Mouse (Mus musculus): ENCODE data around the gene Map6.
"Not testable (repeated sequence)": the region's sequence is repeated elsewhere in the genome, so short reads cannot be mapped to it uniquely, and the experiment has no call there.

The Map6 gene

DNA sequence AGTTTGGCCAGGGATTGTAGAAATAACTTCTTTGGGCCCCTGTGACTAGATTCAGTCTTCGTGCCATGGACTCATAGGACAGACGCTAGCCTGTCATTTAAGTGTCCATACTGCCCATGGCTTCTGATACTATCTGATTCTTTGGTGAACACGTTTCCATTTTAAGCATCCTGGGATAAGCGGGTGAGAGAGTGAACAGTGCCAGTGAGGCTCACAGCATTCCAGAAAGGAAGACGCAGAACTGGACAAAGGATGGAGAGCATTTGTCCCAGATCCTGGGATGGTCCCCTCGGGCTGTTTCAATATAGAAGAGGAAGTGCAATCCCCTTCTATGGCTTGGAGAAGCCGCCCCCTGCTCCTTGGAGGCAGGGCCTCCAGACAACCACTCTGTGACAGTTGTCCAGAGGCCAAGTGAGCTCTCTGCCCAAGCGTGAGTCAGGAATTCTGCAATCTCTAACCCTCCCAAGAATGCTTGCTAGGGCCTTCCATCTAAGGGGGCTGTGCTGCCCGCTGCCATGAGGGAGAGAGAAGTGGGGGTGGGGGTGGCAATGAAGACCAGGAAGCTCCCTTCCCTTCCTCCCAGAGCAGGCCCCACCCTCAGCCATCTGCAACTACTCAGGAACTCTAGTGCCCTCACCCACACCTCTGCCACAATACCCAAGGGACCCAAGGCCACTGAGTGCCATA, 89.1 kb downstream of the Map6 start:
- in situ Hi-C loops (cut with MboI, MseI), result no loop called here

DNA sequence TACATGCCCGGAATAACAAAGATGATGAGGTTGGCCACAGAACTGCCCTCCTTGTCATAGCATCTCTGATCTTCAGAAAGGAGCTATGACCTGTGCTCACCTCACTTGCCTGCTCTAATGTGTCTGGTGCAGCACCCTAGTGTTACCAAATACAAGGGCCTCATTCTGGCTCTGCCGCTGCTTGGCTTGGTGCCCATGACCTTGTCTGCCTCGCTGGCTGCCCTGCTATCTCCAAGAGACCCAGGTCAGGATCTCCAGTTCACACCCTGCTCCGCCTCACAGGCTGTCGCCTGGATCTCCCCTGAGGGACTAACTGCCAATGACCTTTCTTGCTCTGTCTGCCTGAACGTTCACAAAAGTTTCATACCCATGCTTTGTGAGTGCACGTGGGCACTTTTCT, 90.0 kb downstream of the Map6 start:
- in situ Hi-C loops (cut with MboI, MseI), result no loop called here

DNA sequence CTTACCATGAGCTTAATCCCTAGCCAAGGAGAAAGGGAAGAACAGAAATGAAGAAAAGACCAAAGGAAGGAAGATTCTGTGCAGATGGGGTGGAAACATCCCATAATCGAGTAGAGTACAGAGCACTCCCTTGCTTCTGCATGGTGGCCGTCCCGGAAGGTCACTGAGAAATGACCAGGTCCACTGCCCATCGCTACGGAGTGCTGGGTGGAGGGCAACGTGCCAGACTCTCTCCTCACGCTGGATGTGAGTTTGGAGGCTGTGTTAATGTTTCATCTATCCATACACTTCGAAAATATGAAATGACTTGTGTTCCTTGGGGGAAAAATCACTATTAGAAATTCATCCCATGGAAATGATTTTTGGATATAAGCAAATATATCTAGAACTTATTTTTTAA, 91.1 kb downstream of the Map6 start:
- in situ Hi-C loops (cut with MboI, MseI), result no loop called here

DNA sequence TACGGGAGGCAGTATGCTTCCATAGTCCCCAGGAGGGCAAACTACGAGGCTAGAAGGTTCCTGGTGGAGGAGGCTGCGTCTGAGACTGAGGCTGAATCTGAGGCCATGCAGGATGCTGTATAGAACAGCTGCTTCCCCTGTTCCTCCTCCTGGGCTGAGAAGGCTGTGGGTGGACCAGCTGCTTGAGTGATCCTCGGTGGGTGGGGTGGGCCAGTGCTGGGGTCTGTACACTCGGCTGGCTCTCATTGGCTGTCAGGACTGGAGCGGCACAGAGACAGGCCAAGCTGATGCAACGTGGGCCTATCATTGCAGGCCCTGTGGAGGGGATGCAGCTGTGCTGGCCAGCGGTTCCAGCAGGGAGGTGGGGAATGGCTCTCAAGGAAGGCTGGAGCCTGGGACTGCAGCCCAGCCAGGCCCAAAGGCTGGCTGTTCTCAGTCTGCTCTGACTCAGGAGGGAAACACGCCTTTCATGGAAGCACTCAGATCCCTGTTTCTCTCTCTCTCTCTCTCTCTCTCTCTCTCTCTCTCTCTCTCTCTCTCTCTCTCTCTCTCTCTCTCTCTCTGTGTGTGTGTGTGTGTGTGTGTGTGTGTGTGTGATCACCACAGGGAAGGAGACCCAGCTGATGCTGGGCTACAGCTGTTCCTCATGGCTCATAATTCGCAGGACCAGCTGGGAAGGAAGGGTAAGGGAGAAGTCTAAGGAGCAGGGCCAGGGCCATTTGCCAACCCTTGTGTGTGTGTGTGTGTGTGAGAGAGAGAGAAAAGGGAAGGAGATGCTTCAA, 93.0 kb downstream of the Map6 start:
- in situ Hi-C loops (cut with MboI, MseI), result no loop called here

DNA sequence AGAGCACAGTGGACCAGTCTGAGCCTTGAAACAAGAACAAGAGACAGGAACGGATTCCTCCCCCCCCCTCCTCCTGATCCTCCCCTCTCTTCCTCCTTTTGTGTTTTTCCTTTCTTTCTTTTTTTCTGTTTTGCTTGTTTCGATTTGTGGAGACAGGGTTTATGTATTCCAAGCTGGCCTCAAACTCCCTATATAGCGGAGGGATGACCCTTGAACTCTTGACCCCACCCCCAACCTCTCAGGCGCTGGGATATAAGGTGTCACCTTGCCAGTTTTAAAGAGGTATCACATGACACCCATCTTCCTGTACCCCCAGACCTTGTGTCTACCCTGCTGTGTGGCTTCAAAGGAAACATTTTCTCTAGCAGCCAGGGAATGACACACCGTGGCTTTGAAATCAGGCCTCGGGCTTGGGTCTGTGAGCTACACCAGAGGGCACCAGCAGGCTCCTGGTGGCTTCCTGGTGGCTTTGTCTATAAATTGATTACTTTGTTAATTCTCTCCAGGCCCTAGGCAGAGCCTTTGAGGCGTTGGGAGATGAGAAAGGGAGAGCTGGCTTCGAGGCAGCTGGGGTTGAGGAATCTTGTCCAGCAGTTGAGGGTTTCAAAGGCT, 93.7 kb downstream of the Map6 start:
- in situ Hi-C loops (cut with MboI, MseI), result no loop called here

DNA sequence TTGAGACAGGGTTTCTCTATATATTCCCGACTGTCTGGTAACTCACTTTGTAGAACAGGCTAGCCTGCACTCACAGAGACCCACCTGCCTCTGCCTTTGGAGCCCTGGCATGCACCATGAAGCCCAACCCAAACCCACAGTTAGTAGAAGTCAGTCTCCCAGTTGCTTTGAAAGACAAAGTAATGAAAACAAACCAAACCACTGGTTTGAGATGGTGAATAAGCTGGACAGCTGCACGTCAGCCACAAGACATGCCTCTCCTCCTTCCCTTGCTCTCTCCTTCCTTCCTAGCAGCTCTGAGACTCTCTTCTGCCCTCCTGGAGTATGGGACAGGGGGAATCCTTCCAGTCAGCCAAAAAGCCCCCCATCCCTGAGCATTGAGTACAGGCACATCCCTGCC, 94.9 kb downstream of the Map6 start:
- in situ Hi-C loops (cut with MboI, MseI), result no loop called here

DNA sequence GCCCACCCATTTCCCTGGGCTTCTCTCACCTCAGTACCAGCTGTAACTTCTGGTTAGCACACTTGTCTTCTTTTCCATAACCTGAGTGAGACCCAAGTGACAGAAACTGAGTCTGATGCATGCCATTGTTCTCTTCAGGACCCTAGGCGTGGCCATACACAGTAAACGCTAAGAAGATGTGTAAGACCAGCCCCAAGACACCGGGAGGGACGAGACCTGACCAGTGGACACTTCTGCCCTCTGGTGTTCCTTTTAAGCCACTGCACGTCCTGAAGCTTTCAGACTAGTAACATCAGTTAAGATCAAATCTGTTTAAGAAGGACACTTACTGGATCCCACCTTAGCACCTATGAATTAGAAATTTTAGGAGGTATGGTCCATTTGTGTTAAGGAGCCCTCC, 97.8 kb downstream of the Map6 start:
- in situ Hi-C loops (cut with MboI, MseI), result no loop called here

DNA sequence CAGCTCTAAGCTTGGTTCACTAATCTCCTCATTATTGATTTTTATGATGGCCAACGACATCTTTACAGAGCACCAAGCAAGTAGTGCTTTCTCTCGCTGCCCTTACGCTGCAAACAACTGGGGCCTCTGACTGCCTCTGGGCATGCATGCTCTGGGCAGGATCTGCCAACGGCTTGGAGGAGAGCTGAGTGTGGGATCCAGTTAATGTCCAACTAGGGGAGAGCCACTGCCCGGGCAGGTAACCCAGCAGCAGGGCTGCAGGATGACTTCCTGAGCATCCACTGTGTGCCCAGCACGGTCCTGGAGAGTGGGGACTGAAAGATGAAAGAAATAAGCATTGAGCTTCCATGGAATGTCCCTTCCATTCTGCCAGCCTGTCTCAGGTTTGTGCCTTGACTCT, 99.5 kb downstream of the Map6 start:
- in situ Hi-C loops (cut with MboI, MseI), result no loop called here

DNA sequence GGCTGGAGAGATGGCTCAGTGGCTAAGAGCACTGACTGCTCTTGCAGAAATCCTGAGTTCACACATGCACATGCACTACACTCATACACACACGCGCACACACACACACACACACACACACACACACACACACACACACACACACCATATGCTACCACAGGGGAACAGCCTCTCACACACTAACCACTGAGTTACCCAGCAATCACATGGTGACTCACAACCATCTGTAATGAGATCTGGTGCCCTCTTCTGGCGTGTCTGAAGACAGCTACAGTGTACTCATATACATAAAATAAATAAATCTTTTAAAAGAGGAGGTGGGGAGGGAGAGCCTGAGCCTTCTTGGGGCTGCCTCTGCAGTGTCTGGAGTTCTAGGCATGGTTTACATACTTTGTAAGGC, 107.1 kb downstream of the Map6 start:
- in situ Hi-C loops (cut with MboI, MseI), result not testable (repeated sequence)

DNA sequence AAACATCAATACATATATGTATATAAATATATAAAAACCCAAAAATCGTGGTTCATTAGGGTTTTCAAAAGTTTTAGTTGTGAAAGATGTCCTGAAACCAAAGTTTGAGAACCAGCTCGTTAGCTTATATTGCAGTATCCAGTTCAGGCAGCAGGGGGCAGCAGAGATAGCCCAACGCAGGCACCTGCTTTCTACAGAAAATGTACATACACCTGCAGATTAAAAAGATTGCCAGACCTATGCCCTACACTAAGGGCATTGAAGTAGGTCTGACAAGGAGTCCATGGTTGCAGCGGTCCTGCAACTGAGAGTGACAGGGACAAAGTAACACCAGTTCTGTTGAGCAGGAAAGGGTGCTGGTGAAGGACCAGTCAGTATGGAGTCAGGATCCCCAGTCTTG, 108.2 kb downstream of the Map6 start:
- in situ Hi-C loops (cut with MboI, MseI), result loop anchor here (5.0 kb wide), 1 partner anchor 77 kb away; no protein-coding TSS in a partner anchor

DNA sequence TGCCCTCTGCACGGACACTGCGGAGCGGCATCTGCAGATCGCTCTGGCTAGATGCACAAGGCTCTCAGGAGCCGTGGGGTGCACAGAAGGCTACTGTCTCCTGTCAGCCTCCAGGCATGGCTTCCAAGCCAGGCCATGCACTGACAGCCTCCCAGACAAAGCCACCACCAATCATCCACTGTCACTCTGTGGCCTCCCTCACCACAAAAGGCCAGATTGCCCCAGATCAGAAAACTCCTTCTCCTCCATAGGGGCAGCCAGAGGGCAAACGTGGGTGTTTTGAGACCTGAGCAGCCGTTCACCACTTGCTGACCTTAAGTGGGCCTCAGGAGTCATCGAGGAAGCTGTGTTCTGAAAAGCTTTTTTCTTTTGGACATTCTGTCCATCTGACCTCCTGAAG, 111.6 kb downstream of the Map6 start:
- in situ Hi-C loops (cut with MboI, MseI), result loop anchor here (5.0 kb wide), 1 partner anchor 73 kb away; no protein-coding TSS in a partner anchor

DNA sequence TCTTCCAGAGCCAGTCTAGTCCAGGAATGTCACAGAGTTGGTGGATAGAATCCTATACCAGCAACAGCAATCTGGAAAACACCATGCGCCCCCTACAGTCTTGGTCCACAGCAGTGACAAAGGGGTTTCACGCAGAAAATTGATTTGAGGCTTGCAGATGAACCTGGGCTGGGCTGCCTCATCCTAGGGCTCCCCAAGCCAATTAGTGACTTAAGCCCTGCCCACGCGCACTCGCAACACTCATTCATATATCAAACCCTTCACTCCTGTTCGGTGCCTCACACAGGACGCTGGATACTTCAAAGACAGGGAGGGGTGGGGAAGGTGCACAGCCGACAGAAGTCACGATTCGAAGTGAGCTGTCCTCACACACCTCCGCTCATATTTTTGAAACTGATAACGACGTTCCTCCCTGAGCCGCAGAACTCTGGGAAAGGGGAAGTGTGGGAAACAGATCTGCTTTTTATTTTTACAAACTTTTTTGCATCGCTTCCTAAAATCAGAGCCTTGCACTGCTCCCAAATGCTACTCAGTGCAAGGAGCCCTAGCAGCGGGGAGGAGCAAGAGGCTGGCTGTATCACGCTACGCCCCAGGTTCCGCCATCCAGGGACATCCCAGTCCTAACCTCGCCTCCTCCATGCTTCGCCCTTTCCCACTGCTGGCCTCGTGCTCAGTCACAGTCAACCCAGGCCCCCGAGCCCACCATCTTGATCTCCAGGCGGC, 113.4 kb downstream of the Map6 start:
- in situ Hi-C loops (cut with MboI, MseI), result loop anchor here (10.0 kb wide), 1 partner anchor 444 kb away; the partner anchor contains the start of gene Neu3

DNA sequence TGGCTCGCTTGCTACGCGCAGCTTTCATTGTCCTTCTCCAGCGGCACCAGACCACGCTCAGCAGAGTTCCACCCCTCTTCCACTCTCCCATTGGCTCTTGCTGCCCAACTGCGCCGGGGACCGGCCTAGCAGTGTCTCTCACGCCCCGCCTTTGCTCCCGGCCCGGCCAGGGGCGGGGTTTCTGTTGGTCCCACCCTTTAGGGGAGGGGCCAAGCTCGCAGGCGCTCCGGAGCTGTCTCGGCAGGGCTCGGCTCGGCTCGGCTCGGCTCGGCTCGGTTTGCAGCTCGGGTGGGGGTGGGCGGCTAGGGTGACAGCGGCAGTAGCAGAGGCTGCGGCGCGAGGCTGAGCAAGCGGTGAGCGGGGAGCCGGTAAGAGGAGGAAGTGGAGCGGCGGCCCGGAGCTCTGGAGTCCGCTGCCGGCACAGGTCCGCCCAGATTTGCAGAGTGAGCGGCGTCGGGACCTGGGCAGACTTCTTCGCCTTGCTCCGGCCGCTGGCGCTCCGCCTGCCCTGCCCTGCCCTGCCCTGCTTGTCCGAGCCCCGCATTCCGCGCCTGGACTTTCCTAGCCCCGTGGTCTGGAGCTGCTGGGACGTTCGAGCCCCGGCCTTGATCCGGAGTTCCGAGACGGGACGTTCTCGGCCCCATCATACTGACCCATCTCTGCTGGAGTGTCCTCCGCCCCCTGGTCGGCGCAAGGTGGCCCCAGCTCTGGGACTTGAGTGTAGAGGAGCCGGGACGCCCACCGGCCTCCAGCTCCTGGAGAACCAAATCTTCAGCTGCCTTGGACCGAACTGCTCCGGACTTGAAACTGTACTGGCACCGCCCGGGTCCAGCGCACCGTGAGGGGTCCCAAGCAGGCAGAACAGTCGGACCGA, 114.2 kb downstream of the Map6 start, which contains the start of gene Gdpd5:
Gene Gdpd5 (plus strand): TSS at position 201 of the 874 bp plus-strand sequence.
- in situ Hi-C loops (cut with MboI, MseI), result loop anchor here (10.0 kb wide), 1 partner anchor 443 kb away; the partner anchor contains the start of gene Neu3

DNA sequence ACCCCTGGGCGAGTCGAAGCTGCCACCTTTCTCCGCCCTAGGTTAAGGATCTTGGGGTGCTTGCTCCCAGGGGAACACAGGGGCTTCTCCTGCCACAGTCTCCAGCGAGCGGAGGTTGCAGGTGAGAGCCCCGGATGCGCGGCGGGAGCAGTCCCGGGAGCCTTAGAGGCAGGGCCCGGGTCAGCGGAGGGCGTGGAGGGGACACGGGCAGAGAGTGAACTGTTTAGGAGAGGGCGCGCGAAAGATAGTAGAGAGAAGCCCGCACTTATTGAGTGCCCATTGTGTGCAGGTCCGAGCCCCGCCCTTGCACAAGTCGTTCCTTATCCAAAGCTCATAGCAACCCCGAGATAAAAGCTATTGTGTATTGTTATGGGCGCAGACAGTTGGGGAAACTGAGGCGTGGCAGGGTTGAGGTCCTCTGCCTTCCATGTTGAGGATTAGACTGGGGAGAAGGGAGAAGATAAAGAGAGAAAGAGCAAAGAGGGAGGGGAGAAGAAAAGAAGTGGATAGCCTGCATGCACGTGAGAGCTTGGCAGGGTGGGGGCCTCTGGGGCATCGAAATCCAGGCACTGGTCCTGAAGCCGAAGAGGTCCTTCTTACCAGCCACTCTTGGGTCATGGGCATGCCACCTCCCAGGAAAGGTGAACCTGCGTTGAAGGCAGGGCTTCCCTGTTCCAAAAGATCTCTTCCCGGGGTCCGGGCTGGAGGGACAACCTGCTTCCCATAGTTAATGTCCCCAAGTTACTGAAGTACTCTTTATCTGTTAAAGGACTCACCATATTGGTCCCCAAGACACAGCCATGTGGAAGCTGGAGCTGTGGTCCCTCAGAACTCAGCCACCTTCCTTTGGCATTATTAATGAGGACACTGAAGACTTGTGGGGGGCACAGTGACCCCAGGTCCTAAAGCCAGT, 115.1 kb downstream of the Map6 start:
- in situ Hi-C loops (cut with MboI, MseI), result loop anchor here (10.0 kb wide), 1 partner anchor 442 kb away; the partner anchor contains the start of gene Neu3

DNA sequence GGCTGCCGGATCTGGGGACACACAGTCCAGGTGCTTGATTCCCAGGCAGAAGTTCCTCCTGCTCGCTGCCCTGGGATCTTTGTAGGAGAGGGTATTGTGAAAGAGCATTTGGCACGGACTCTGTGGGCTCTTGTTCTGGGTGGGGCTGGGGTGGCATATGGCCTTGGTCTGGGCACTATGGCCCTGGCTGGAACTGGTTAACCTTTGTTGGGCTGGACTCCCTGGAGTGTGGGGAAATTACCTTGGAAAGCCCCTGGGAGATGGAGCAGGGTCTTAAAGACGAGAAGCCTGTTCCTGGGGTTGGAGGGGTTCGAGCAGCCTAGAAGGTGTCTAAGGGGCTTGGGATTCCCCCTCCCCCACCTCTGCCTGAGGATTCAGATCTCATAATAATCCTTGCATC, 116.0 kb downstream of the Map6 start:
- in situ Hi-C loops (cut with MboI, MseI), result loop anchor here (10.0 kb wide), 1 partner anchor 442 kb away; the partner anchor contains the start of gene Neu3

DNA sequence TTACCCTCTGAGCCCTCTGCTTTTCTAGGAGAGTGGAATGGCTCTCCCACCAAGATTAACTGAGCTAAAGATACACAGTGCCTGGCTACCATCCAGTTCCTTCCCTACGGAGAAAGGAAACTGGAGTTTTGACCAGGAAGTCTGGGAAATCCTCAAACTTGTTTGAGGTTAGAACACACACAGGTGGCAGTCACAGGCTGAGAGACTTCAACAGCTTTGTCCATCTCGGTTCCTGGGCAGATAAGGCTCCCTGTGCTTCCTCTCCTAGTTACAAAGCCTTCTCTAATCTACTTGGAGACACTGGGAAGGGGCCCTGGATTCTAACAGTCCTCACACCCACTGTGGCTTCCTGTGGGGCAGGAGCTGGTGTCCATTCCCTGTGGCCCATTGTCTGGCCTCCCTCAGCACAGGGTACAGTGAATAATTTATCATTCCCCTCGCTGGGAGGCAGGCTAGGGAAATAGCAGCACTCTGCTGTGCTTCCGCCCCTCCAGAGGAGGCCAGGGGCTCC, 116.9 kb downstream of the Map6 start:
- in situ Hi-C loops (cut with MboI, MseI), result loop anchor here (10.0 kb wide), 1 partner anchor 441 kb away; the partner anchor contains the start of gene Neu3

DNA sequence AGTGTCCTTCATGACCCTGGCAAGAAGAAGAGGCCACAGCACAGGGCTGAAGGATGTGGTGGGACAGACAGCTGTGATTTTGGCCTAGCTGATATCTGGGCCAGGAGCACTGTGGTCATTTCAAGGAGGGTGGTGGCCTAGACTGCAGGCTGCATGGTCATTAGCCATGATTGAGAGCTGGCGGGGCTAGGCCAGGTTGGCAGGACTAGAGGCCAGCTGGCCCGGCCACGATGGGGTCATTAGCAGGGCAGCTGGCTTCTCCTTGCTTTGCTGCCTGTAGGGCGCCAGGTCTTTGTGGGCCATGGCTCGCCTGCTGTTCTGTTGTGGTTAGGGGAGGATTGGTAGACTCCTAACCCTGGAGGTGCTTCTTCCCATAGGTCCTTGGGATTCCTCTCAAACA, 118.8 kb downstream of the Map6 start:
- in situ Hi-C loops (cut with MboI, MseI), result loop anchor here (10.0 kb wide), 1 partner anchor 439 kb away; the partner anchor contains the start of gene Neu3
